Mouse (Mus musculus): ENCODE results near the gene Uba1.

DNA sequence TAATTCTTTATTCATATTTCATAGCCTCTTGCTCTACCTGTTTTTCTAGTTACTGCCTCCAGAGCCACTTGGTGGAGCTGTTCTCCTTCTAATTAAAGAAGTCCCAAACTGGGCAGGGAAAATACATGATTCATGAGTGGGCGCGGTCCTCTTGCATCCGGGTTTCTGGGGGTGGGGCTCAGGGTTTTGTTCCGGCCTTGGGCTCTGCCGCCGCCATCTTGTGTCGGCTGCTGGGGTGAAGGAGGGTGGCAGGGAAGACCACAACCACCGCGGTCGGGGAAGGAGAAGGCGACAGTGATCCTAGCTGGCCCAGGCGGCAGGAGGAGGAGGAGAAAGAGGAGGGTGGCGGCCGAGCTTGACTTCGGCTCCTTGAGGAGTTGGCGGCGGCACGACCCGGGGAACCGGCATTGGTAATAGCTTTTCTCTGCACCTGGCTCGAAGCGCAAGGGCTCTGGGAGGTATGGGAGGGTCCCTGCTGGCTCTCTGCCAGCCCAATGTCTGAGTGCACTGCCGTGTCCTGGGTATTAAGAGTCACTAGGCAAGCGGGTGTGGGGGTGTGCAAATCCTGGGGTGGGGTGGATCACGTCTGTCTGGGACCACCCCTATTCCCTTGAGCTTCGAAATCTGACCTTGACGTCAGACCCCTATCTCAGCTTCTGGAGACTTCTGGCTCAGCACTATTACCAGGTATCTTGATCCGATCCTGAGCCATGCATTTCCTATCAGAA, 4.8 kb downstream of the Uba1 start:
- TF ChIP-seq CTCF (IDR thresholded peaks at IDR 0.05; ENCODE audit: extremely low read depth, insufficient read length, insufficient replicate concordance, low read depth, low read length) (peak; percentile 24; the same call in 1 of the 2 replicates), POLR2A (IDR thresholded peaks at IDR 0.05; ENCODE audit: low read depth, low read length) (peak; percentile 32; the same call in 1 of the 2 replicates)

Measured in small intestine, adult 2 months (tissue).